Mouse (Mus musculus) hindbrain, embryonic 16.5 days (tissue): ENCODE measurements around the gene Uso1. TPM values are rescaled to one million over a fixed set of nuclear protein-coding genes. Genes with fewer than 3 reads are reported as not detected.

ENCODE experiments used
- ATAC-seq: fragments of 200-750 bp; cut with Nextera tagmentation; 2 replicates; pipeline ENCODE4 v1.8.0; 2017; ENCODE audit warnings: moderate TSS enrichment, moderate library complexity
- H3K27ac ChIP-seq: fragments of 300-500 bp; sonication (generic); 2 replicates; pipeline ENCODE4 v1.5.1; 2014; ENCODE audit warnings: low read depth, mild to moderate bottlenecking, control low read depth, low read length, moderate library complexity
- H3K27me3 ChIP-seq: fragments of 300-500 bp; sonication (generic); replicated peaks from 2 replicates; pipeline ENCODE4 v1.6.1; 2014; ENCODE audit warnings: low read length; ENCODE audit not compliant: control insufficient read depth, insufficient read depth
- H3K36me3 ChIP-seq: fragments of 300-500 bp; sonication (generic); 2 replicates; pipeline ENCODE4 v1.6.1; 2014; ENCODE audit warnings: mild to moderate bottlenecking, low read length, moderate library complexity, mixed read lengths; ENCODE audit not compliant: control insufficient read depth, insufficient read depth
- H3K4me1 ChIP-seq: fragments of 300-500 bp; sonication (generic); 2 replicates; pipeline ENCODE4 v1.6.1; 2014; ENCODE audit warnings: low read depth, low read length; ENCODE audit not compliant: control insufficient read depth, insufficient read depth
- H3K4me2 ChIP-seq: fragments of 300-500 bp; sonication (generic); 2 replicates; pipeline ENCODE4 v1.6.1; 2014; ENCODE audit warnings: mild to moderate bottlenecking, low read length, control low read depth, moderate library complexity
- H3K4me3 ChIP-seq: fragments of 300-500 bp; sonication (generic); 2 replicates; pipeline ENCODE4 v1.5.1; 2014; ENCODE audit warnings: mild to moderate bottlenecking, low read length, control low read depth, moderate library complexity
- H3K9ac ChIP-seq: fragments of 300-500 bp; sonication (generic); 2 replicates; pipeline ENCODE4 v1.6.1; 2014; ENCODE audit warnings: low read depth, mild to moderate bottlenecking, control low read depth, low read length, moderate library complexity
- H3K9me3 ChIP-seq: fragments of 300-500 bp; sonication (generic); 2 replicates; pipeline ENCODE4 v1.6.1; 2014; ENCODE audit warnings: mild to moderate bottlenecking, low read length, moderate library complexity; ENCODE audit not compliant: control insufficient read depth
- WGBS: fragments of 180-500 bp; shearing (Covaris S2); extraction: QIAGEN DNeasy Blood & Tissue Kit; methylation state at CpG from one replicate; pipeline ENCODE4 v1.1.7; 2014; 5-methylcytosine and 5-hydroxymethylcytosine counted together
- polyA plus RNA-seq: library from polyadenylated mRNA; unstranded; fragments of >200 nt; fragmentation: Nextera tagmentation; extraction: Ambion mirVana; gene quantifications from 2 replicates; pipeline ENCODE4 v1.2.1, GENCODE M21; 2015

Uso1 gene
- polyA plus RNA-seq = 35.7 and 40.1 TPM in 2 replicates

DNA sequence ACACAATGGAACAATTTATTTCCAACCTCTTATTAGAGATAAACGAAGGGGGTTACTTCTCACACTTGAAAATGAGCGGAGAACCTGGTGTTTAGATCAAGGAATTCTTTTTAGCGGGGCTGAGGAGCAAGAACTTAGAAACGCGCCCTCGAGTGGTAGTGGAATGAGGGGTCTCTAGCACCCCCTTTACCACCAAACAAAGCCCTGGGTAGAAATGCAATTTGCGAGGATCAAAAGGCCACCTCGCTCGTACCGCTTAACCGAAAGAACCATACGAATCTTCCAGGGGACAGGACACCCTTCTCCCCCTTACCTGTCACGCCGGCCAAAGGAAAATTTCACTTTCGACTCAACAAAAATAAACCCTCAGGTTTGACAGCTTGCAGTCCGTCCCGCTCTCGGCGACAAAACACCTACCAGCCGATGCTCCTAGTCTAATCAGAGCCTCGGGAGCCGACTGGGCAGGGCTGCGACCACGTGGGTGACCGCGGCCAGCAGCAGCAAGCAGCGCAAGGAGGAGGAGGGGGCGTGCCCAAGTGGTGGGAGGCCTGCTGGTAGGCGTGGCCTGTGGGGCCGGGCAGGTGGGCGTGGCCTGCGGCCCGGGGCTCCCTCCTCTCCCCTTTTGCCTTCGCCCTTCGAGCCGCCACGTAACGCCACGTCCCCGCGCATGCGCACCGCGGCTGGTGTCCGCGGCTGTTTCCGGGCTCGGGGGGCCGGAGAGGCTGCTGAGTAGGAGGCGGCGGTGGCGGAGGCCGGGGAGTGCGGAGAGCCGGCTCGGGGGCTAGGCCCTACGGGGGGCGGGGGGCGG lies at the start of gene Uso1:
Uso1 (plus strand) TSS at position 700 of the 808 bp plus-strand sequence.
- WGBS = under 1% methylated on average over 46 of the region's 59 CpGs

GRCm38 (mm10) chr5:92093263-92094061 lies 44.3 kb upstream of the Uso1 start:
- Histone ChIP-seq H3K36me3 (no peaks in the 10 kb centered on the region), H3K4me2 (no peak overlapping the region), H3K4me1 (no peaks in the 10 kb centered on the region; the same call in 1 of the 2 replicates), H3K27ac (no peak overlapping the region), H3K9me3 (no peaks in the 10 kb centered on the region), H3K9ac (no peak overlapping the region), H3K27me3 (no peaks in the 10 kb centered on the region), H3K4me3 (no peak overlapping the region)
- 38% methylated on average over 15 of the region's 15 CpGs for WGBS
- no peak for ATAC-seq

More for the DNA sequence above, at the start of gene Uso1:
- no peaks in the 10 kb centered on the region for H3K9me3 ChIP-seq
- peak within 1 kb of the TSS; percentile 79 for H3K4me2 ChIP-seq
- peak within 1 kb of the TSS; percentile 91 for H3K9ac ChIP-seq
- no peaks in the 10 kb centered on the region; the same call in 1 of the 2 replicates for H3K36me3 ChIP-seq
- H3K27me3 ChIP-seq = no peaks in the 10 kb centered on the region
- H3K4me3 ChIP-seq = peak within 1 kb of the TSS; percentile 92
- ATAC-seq = peak; percentile 97
- H3K27ac ChIP-seq = peak within 1 kb of the TSS; percentile 90
- peaks cover 21% of the 10 kb centered on the region for H3K4me1 ChIP-seq

DNA sequence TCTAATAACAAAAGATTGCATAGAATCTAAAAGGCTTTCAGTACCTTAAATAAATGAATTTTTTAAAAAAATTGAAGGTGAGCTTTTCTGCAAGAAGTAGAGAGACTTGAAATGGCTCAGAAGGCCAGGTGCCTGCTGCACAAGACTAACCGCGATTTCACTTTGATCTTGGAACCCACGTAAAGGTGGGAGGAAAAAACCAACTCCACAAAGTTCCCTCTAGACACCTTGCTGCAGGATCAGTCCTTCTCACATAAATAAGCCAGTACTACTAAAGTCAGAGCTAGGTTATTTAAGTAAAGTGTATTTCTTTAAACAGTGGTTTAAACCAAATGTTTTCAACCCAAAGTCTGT lies 43.7 kb upstream of the Uso1 start:
- no peak for ATAC-seq
- Histone ChIP-seq H3K36me3 (no peaks in the 10 kb centered on the region), H3K9me3 (no peaks in the 10 kb centered on the region), H3K27me3 (no peaks in the 10 kb centered on the region), H3K4me1 (no peaks in the 10 kb centered on the region; the same call in 1 of the 2 replicates), H3K9ac (no peak overlapping the region), H3K4me3 (no peak overlapping the region), H3K4me2 (no peak overlapping the region), H3K27ac (no peak overlapping the region)
- 93% methylated on average over 3 of the region's 3 CpGs for WGBS

DNA sequence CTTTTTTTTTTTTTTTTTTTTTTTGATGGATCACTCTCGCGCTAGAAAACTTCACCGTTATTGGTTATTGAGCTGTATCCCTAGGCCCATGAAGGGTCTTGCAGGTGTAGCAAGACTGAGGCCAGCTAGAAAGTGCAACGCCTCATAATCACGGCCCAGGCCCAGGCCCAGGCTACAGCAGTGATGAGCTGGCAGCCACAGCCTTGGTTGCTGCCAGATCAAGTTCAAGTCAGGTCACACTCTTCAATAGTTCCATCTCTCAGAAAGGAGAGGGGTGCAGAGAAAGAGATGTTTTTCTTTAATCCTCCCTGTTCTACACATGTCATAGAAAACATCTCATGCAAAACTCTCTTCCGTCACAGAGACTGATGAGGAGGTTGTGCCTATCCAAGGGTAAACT lies 41.0 kb upstream of the Uso1 start:
- H3K4me3 ChIP-seq = no peak overlapping the region
- no peaks in the 10 kb centered on the region for H3K36me3 ChIP-seq
- no peaks in the 10 kb centered on the region for H3K27me3 ChIP-seq
- H3K9ac ChIP-seq = no peak overlapping the region
- H3K27ac ChIP-seq = no peak overlapping the region
- no peak overlapping the region for H3K4me2 ChIP-seq
- no peaks in the 10 kb centered on the region for H3K9me3 ChIP-seq
- WGBS = 96% methylated on average over 6 of the region's 6 CpGs
- ATAC-seq = no peak
- no peaks in the 10 kb centered on the region; the same call in 1 of the 2 replicates for H3K4me1 ChIP-seq

GRCm38 (mm10) chr5:92097779-92098178 lies 40.0 kb upstream of the Uso1 start:
- Histone ChIP-seq H3K4me2 (no peak overlapping the region), H3K27ac (no peak overlapping the region), H3K4me1 (no peaks in the 10 kb centered on the region; the same call in 1 of the 2 replicates), H3K9ac (no peak overlapping the region), H3K27me3 (no peaks in the 10 kb centered on the region), H3K36me3 (no peaks in the 10 kb centered on the region), H3K9me3 (no peaks in the 10 kb centered on the region), H3K4me3 (no peak overlapping the region)
- no peak for ATAC-seq
- 94% methylated on average over 4 of the region's 4 CpGs for WGBS

GRCm38 (mm10) chr5:92098351-92099109 lies 39.2 kb upstream of the Uso1 start:
- no peaks in the 10 kb centered on the region for H3K27me3 ChIP-seq
- H3K27ac ChIP-seq = no peak overlapping the region
- H3K36me3 ChIP-seq = no peaks in the 10 kb centered on the region
- 65% methylated on average over 13 of the region's 13 CpGs for WGBS
- no peak overlapping the region for H3K9ac ChIP-seq
- ATAC-seq = no peak
- H3K4me1 ChIP-seq = peaks cover under 1% of the 10 kb centered on the region; the same call in 1 of the 2 replicates
- no peak overlapping the region for H3K4me3 ChIP-seq
- no peak overlapping the region for H3K4me2 ChIP-seq
- no peaks in the 10 kb centered on the region for H3K9me3 ChIP-seq

DNA sequence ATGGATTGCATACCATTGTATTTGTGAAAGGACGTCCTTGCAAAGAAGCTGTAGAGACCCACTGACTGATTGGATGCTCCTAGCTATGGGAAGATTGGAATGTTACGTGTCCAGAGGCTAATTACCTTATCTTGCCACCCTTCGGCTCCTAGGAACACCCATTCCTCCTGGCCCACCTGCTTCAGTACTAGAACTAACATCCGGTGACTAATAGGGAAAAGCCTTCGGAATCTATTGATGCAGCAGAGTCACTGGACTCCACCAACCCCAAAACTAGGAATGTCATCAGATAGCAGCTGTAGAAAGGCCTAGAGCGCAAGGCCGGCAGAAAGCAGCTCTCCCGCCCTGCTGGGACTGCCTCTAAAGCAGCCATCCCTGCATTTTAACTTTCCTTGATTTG lies 36.1 kb upstream of the Uso1 start:
- Histone ChIP-seq H3K27ac (no peak overlapping the region), H3K4me1 (peaks cover 9% of the 10 kb centered on the region; the same call in 1 of the 2 replicates), H3K9me3 (no peaks in the 10 kb centered on the region), H3K4me2 (no peak overlapping the region), H3K27me3 (no peaks in the 10 kb centered on the region), H3K4me3 (no peak overlapping the region), H3K9ac (no peak overlapping the region), H3K36me3 (no peaks in the 10 kb centered on the region)
- no peak for ATAC-seq
- WGBS = 92% methylated on average over 8 of the region's 8 CpGs

GRCm38 (mm10) chr5:92103062-92103461 lies 34.7 kb upstream of the Uso1 start:
- Histone ChIP-seq H3K9ac (no peak overlapping the region), H3K36me3 (no peaks in the 10 kb centered on the region), H3K9me3 (no peaks in the 10 kb centered on the region), H3K4me2 (no peak overlapping the region), H3K27ac (no peak overlapping the region), H3K4me3 (no peak overlapping the region), H3K4me1 (peaks cover 10% of the 10 kb centered on the region; the same call in 1 of the 2 replicates), H3K27me3 (no peaks in the 10 kb centered on the region)
- ATAC-seq = 0 out of 2 replicates have a peak, but pooled peaks have one; percentile 2
- WGBS = 62% methylated on average over 6 of the region's 6 CpGs
